Mouse (Mus musculus) megakaryocyte, embryonic 14.5 days (primary cell): Measurements from ENCODE around the gene Nit1.

Experiments
- FLI1 ChIP-seq: IDR thresholded peaks from 2 replicates; pipeline ENCODE4 v1.6.1; 2012; ENCODE audit warnings: low read length, inconsistent platforms, mixed read lengths
- GATA1 ChIP-seq: IDR thresholded peaks from 3 replicates; pipeline ENCODE4 v1.6.1; 2012; ENCODE audit warnings: mixed read lengths, low read length, inconsistent platforms, borderline replicate concordance

DNA sequence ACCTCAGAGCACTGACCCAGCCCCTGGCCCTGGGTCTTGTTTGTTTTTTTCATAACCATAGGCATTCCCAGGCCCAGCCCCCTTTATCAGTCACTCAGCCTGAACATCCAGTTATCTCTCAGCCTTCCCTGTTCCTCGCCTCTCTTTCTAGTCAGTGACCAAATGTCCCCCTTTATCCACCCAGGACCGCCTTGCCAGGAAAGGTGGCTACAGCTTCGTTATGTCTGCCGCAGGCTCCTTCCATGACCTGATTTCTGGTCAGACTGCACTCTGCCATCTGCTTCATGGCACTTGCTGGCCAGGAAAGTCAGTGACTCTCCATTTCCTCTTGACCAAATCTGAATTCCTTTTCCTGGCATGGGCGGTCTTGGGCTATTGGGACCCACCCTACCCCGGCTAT, 32.9 kb upstream of the Nit1 start:
- TF ChIP-seq FLI1 (no peak), GATA1 (no peak)
